Mouse (Mus musculus): ENCODE data around the gene D7Ertd443e. TPM values are rescaled to one million over a fixed set of nuclear protein-coding genes. Genes with fewer than 3 reads are reported as not detected.

D7Ertd443e gene
- polyA plus RNA-seq (2015; fragmentation: Nextera tagmentation; extraction: Ambion mirVana) = 0.27 and 0.40 TPM in 2 replicates

GRCm38 (mm10) chr7:134385561-134385960, at the start of gene D7Ertd443e:
D7Ertd443e (minus strand) TSS chr7:134385661.
- H3K9ac ChIP-seq (ENCODE audit: low read length) = no peak within 1 kb of the TSS
- no peaks in the 10 kb centered on the region for H3K4me1 ChIP-seq (ENCODE audit: control insufficient read depth, insufficient read depth, low read length)
- no peak within 1 kb of the TSS for H3K4me2 ChIP-seq (ENCODE audit: low read depth, low read length)
- H3K27ac ChIP-seq (ENCODE audit: low read length) = no peak within 1 kb of the TSS
- no peak for ATAC-seq (ENCODE audit: insufficient read depth, low FRiP score)
- H3K27me3 ChIP-seq (ENCODE audit: control insufficient read depth, insufficient read depth, low read length) = no peaks in the 10 kb centered on the region
- no peak within 1 kb of the TSS for H3K4me3 ChIP-seq (replicated peaks; ENCODE audit: low read length)
- no peaks in the 10 kb centered on the region for H3K9me3 ChIP-seq (replicated peaks; ENCODE audit: control insufficient read depth, low read length)
- H3K36me3 ChIP-seq (ENCODE audit: control insufficient read depth, insufficient read depth, low read length) = no peaks in the 10 kb centered on the region
- WGBS = 91% methylated on average over 5 of the region's 5 CpGs

GRCm38 (mm10) chr7:134431681-134432080, 46.2 kb upstream of the D7Ertd443e start:
- no peaks in the 10 kb centered on the region for H3K36me3 ChIP-seq (ENCODE audit: control insufficient read depth, insufficient read depth, low read length)
- H3K27ac ChIP-seq (ENCODE audit: low read length) = no peak overlapping the region
- no peak overlapping the region for H3K4me3 ChIP-seq (replicated peaks; ENCODE audit: low read length)
- no peaks in the 10 kb centered on the region for H3K27me3 ChIP-seq (ENCODE audit: control insufficient read depth, insufficient read depth, low read length)
- H3K9me3 ChIP-seq (replicated peaks; ENCODE audit: control insufficient read depth, low read length) = no peaks in the 10 kb centered on the region
- WGBS = 81% methylated on average over 3 of the region's 3 CpGs
- H3K9ac ChIP-seq (ENCODE audit: low read length) = no peak overlapping the region
- ATAC-seq (ENCODE audit: insufficient read depth, low FRiP score) = no peak
- no peak overlapping the region for H3K4me2 ChIP-seq (ENCODE audit: low read depth, low read length)
- H3K4me1 ChIP-seq (ENCODE audit: control insufficient read depth, insufficient read depth, low read length) = no peaks in the 10 kb centered on the region

- Histone ChIP-seq H3K4me2 (ENCODE audit: low read depth, low read length) (no peak overlapping the region), H3K36me3 (ENCODE audit: control insufficient read depth, insufficient read depth, low read length) (no peaks in the 10 kb centered on the region), H3K4me3 (replicated peaks; ENCODE audit: low read length) (no peak overlapping the region), H3K4me1 (ENCODE audit: control insufficient read depth, insufficient read depth, low read length) (no peaks in the 10 kb centered on the region), H3K9me3 (replicated peaks; ENCODE audit: control insufficient read depth, low read length) (no peaks in the 10 kb centered on the region), H3K9ac (ENCODE audit: low read length) (no peak overlapping the region), H3K27me3 (ENCODE audit: control insufficient read depth, insufficient read depth, low read length) (no peaks in the 10 kb centered on the region), H3K27ac (ENCODE audit: low read length) (no peak overlapping the region)
- 80% methylated on average over 2 of the region's 2 CpGs for WGBS
- no peak for ATAC-seq (ENCODE audit: insufficient read depth, low FRiP score)
Measured at GRCm38 (mm10) chr7:134428676-134429075, 43.2 kb upstream of the D7Ertd443e start.

GRCm38 (mm10) chr7:134415014-134415413, 29.6 kb upstream of the D7Ertd443e start:
- 90% methylated on average over 9 of the region's 9 CpGs for WGBS
- no peak for ATAC-seq (ENCODE audit: insufficient read depth, low FRiP score)
- H3K4me2 ChIP-seq (ENCODE audit: low read depth, low read length) = no peak overlapping the region
- H3K36me3 ChIP-seq (ENCODE audit: control insufficient read depth, insufficient read depth, low read length) = no peaks in the 10 kb centered on the region
- no peaks in the 10 kb centered on the region for H3K9me3 ChIP-seq (replicated peaks; ENCODE audit: control insufficient read depth, low read length)
- no peaks in the 10 kb centered on the region for H3K27me3 ChIP-seq (ENCODE audit: control insufficient read depth, insufficient read depth, low read length)
- H3K27ac ChIP-seq (ENCODE audit: low read length) = no peak overlapping the region
- no peaks in the 10 kb centered on the region for H3K4me1 ChIP-seq (ENCODE audit: control insufficient read depth, insufficient read depth, low read length)
- H3K4me3 ChIP-seq (replicated peaks; ENCODE audit: low read length) = no peak overlapping the region
- no peak overlapping the region for H3K9ac ChIP-seq (ENCODE audit: low read length)

- H3K27me3 ChIP-seq (ENCODE audit: control insufficient read depth, insufficient read depth, low read length) = no peaks in the 10 kb centered on the region
- no peaks in the 10 kb centered on the region for H3K9me3 ChIP-seq (replicated peaks; ENCODE audit: control insufficient read depth, low read length)
- H3K36me3 ChIP-seq (ENCODE audit: control insufficient read depth, insufficient read depth, low read length) = no peaks in the 10 kb centered on the region
- no peak for ATAC-seq (ENCODE audit: insufficient read depth, low FRiP score)
- 28% methylated on average over 14 of the region's 14 CpGs for WGBS
- no peak overlapping the region for H3K9ac ChIP-seq (ENCODE audit: low read length)
- no peak overlapping the region for H3K27ac ChIP-seq (ENCODE audit: low read length)
- H3K4me3 ChIP-seq (replicated peaks; ENCODE audit: low read length) = no peak overlapping the region
- H3K4me1 ChIP-seq (ENCODE audit: control insufficient read depth, insufficient read depth, low read length) = no peaks in the 10 kb centered on the region
- no peak overlapping the region for H3K4me2 ChIP-seq (ENCODE audit: low read depth, low read length)
Measured at GRCm38 (mm10) chr7:134414005-134414690, 28.7 kb upstream of the D7Ertd443e start.

DNA sequence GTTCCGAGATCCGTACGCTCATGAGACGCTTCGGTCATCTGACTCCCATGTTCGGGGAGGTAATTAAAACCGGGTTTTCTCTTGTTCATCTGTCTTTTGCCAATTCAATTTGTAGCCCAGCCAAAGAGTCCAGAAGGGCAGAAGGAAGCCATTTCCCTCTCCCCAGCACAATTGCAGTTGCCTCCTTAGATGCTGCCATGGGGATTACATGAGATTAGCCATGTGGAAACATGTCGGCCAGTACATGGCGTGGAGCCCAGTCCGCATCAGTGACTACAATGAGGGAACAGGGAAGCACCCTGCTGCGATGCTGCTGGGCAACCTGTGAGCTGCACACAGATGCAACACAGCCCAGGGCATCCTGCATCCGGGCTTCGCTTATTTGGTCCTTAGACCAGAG, 23.2 kb upstream of the D7Ertd443e start:
- no peaks in the 10 kb centered on the region for H3K4me1 ChIP-seq (ENCODE audit: control insufficient read depth, insufficient read depth, low read length)
- H3K4me2 ChIP-seq (ENCODE audit: low read depth, low read length) = no peak overlapping the region
- no peak overlapping the region for H3K9ac ChIP-seq (ENCODE audit: low read length)
- H3K27me3 ChIP-seq (ENCODE audit: control insufficient read depth, insufficient read depth, low read length) = no peaks in the 10 kb centered on the region
- no peak overlapping the region for H3K27ac ChIP-seq (ENCODE audit: low read length)
- WGBS = 77% methylated on average over 13 of the region's 13 CpGs
- no peak overlapping the region for H3K4me3 ChIP-seq (replicated peaks; ENCODE audit: low read length)
- no peak for ATAC-seq (ENCODE audit: insufficient read depth, low FRiP score)
- no peaks in the 10 kb centered on the region for H3K36me3 ChIP-seq (ENCODE audit: control insufficient read depth, insufficient read depth, low read length)
- H3K9me3 ChIP-seq (replicated peaks; ENCODE audit: control insufficient read depth, low read length) = no peaks in the 10 kb centered on the region

- no peaks in the 10 kb centered on the region for H3K27me3 ChIP-seq (ENCODE audit: control insufficient read depth, insufficient read depth, low read length)
- H3K9me3 ChIP-seq (replicated peaks; ENCODE audit: control insufficient read depth, low read length) = no peaks in the 10 kb centered on the region
- H3K4me2 ChIP-seq (ENCODE audit: low read depth, low read length) = no peak overlapping the region
- ATAC-seq (ENCODE audit: insufficient read depth, low FRiP score) = no peak
- H3K4me3 ChIP-seq (replicated peaks; ENCODE audit: low read length) = no peak overlapping the region
- WGBS = 81% methylated on average over 2 of the region's 2 CpGs
- no peak overlapping the region for H3K27ac ChIP-seq (ENCODE audit: low read length)
- no peaks in the 10 kb centered on the region for H3K4me1 ChIP-seq (ENCODE audit: control insufficient read depth, insufficient read depth, low read length)
- no peaks in the 10 kb centered on the region for H3K36me3 ChIP-seq (ENCODE audit: control insufficient read depth, insufficient read depth, low read length)
- H3K9ac ChIP-seq (ENCODE audit: low read length) = no peak overlapping the region
Measured at GRCm38 (mm10) chr7:134400746-134401145, 15.3 kb upstream of the D7Ertd443e start.

GRCm38 (mm10) chr7:134396769-134397168, 11.3 kb upstream of the D7Ertd443e start:
- Histone ChIP-seq H3K36me3 (ENCODE audit: control insufficient read depth, insufficient read depth, low read length) (no peaks in the 10 kb centered on the region), H3K4me1 (ENCODE audit: control insufficient read depth, insufficient read depth, low read length) (no peaks in the 10 kb centered on the region), H3K4me3 (replicated peaks; ENCODE audit: low read length) (no peak overlapping the region), H3K4me2 (ENCODE audit: low read depth, low read length) (no peak overlapping the region), H3K27me3 (ENCODE audit: control insufficient read depth, insufficient read depth, low read length) (no peaks in the 10 kb centered on the region), H3K9me3 (replicated peaks; ENCODE audit: control insufficient read depth, low read length) (no peaks in the 10 kb centered on the region), H3K27ac (ENCODE audit: low read length) (no peak overlapping the region), H3K9ac (ENCODE audit: low read length) (no peak overlapping the region)
- WGBS = 74% methylated on average over 8 of the region's 8 CpGs
- ATAC-seq (ENCODE audit: insufficient read depth, low FRiP score) = no peak

DNA sequence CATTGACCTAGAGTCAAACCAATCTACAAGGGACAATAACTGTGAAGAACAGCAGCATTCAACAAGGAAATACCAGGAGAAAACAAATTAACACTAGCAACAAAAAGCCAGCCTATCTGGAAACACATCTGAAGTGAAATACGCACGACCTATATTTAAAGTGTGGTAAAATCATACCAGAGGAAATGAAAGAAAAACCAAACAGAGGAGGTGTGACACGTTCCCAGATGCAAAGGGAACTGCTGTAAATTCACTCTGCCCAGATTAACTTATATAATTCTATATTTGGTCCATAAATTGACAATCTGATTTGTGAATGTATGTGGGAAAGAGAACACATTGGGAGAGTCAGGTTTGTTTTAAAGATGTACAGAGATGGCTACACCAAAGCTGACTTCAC, 2.7 kb downstream of the D7Ertd443e start:
- Histone ChIP-seq H3K9ac (ENCODE audit: low read length) (no peak overlapping the region), H3K4me3 (replicated peaks; ENCODE audit: low read length) (no peak overlapping the region), H3K27ac (ENCODE audit: low read length) (no peak overlapping the region), H3K36me3 (ENCODE audit: control insufficient read depth, insufficient read depth, low read length) (no peaks in the 10 kb centered on the region), H3K4me2 (ENCODE audit: low read depth, low read length) (no peak overlapping the region), H3K27me3 (ENCODE audit: control insufficient read depth, insufficient read depth, low read length) (no peaks in the 10 kb centered on the region), H3K9me3 (replicated peaks; ENCODE audit: control insufficient read depth, low read length) (no peaks in the 10 kb centered on the region), H3K4me1 (ENCODE audit: control insufficient read depth, insufficient read depth, low read length) (no peaks in the 10 kb centered on the region)
- ATAC-seq (ENCODE audit: insufficient read depth, low FRiP score) = no peak
- whole genome bisulfite sequencing = 73% methylated on average over 3 of the region's 3 CpGs
